Mouse (Mus musculus) erythroblast, embryonic 14.5 days (primary cell): Measurements from ENCODE around the gene Rd3.

Experiments used
- GATA1 ChIP-seq: IDR thresholded peaks from 2 replicates; pipeline ENCODE4 v1.6.1; 2012; ENCODE audit warnings: low read length, inconsistent platforms, mixed read lengths
- TAL1 ChIP-seq: IDR thresholded peaks from 3 replicates; pipeline ENCODE4 v1.6.1; 2012; ENCODE audit warnings: low read length, inconsistent platforms, mixed read lengths

GRCm38 (mm10) chr1:191988646-191989045, 11.5 kb downstream of the Rd3 start:
- TF ChIP-seq GATA1 = no peak
- no peak for TF ChIP-seq TAL1
